Mouse (Mus musculus) intestine, embryonic 14.5 days (tissue): ENCODE results near the gene Mrpl20. TPM values are rescaled to one million over a fixed set of nuclear protein-coding genes. Genes with fewer than 3 reads are reported as not detected.
"Not testable (repeated sequence)": the region's sequence is repeated elsewhere in the genome, so short reads cannot be mapped to it uniquely, and the experiment has no call there.

Experiments used
- ATAC-seq: fragments of 200-750 bp; cut with Nextera tagmentation; replicated peaks from 2 replicates; pipeline ENCODE4 v1.8.0; 2017; ENCODE audit warnings: low read depth, moderate number of reproducible peaks, moderate TSS enrichment, moderate library complexity; ENCODE audit not compliant: low FRiP score, low TSS enrichment
- DNase-seq: peaks from one replicate; pipeline ENCODE4 v3.0.0-alpha.2; 2018; ENCODE audit warnings: low spot score
- H3K27ac ChIP-seq: fragments of 300-500 bp; sonication (generic); 2 replicates; pipeline ENCODE4 v1.5.1; 2014; ENCODE audit warnings: low read depth, mild to moderate bottlenecking, control low read depth
- H3K27me3 ChIP-seq: fragments of 300-500 bp; sonication (generic); replicated peaks from 2 replicates; pipeline ENCODE4 v1.6.1; 2014; ENCODE audit warnings: low read length, control low read depth; ENCODE audit not compliant: control insufficient read depth, insufficient read depth
- H3K36me3 ChIP-seq: fragments of 300-500 bp; sonication (generic); 2 replicates; pipeline ENCODE4 v1.6.1; 2014; ENCODE audit warnings: low read length, control low read depth; ENCODE audit not compliant: control insufficient read depth, insufficient read depth
- H3K4me1 ChIP-seq: fragments of 300-500 bp; sonication (generic); replicated peaks from 2 replicates; pipeline ENCODE4 v1.6.1; 2014; ENCODE audit warnings: low read length, control low read depth, mixed read lengths; ENCODE audit not compliant: control insufficient read depth, insufficient read depth
- H3K4me2 ChIP-seq: fragments of 300-500 bp; sonication (generic); 2 replicates; pipeline ENCODE4 v1.6.1; 2014; ENCODE audit warnings: low read length
- H3K4me3 ChIP-seq: fragments of 300-500 bp; sonication (generic); 2 replicates; pipeline ENCODE4 v1.5.1; 2014; ENCODE audit warnings: low read depth, low read length, control low read depth, mixed read lengths
- H3K9ac ChIP-seq: fragments of 300-500 bp; sonication (generic); 2 replicates; pipeline ENCODE4 v1.6.1; 2014; ENCODE audit warnings: mild to moderate bottlenecking, low read length
- H3K9me3 ChIP-seq: fragments of 300-500 bp; sonication (generic); 2 replicates; pipeline ENCODE4 v1.6.1; 2016; ENCODE audit warnings: low read length, control low read depth; ENCODE audit not compliant: control insufficient read depth
- WGBS: fragments of 180-500 bp; shearing (Covaris S2); extraction: QIAGEN DNeasy Blood & Tissue Kit; methylation state at CpG from one replicate; pipeline ENCODE4 v1.1.7; 2014; 5-methylcytosine and 5-hydroxymethylcytosine counted together
- polyA plus RNA-seq: library from polyadenylated mRNA; unstranded; fragments of >200 nt; fragmentation: Nextera tagmentation; extraction: Ambion mirVana; gene quantifications from 2 replicates; pipeline ENCODE4 v1.2.1, GENCODE M21; 2014

Mrpl20 gene
- polyA plus RNA-seq, 1 experiment from 2014 or later: 246 TPM

GRCm38 (mm10) chr4:155788300-155788699 is 14.4 kb upstream of the Mrpl20 start:
- Histone ChIP-seq H3K4me1 (peaks cover 6% of the 10 kb centered on the region), H3K4me3 (no peak overlapping the region), H3K36me3 (no peaks in the 10 kb centered on the region), H3K27me3 (no peaks in the 10 kb centered on the region), H3K27ac (no peak overlapping the region), H3K9ac (no peak overlapping the region), H3K9me3 (no peaks in the 10 kb centered on the region), H3K4me2 (no peak overlapping the region)
- DNase-seq: no peak
- WGBS: 67% methylated on average over 3 of the region's 3 CpGs
- no peak for ATAC-seq

- 80% methylated on average over 4 of the region's 4 CpGs for whole genome bisulfite sequencing
- not testable (repeated sequence) for H3K4me1 ChIP-seq, H3K9me3 ChIP-seq, H3K4me2 ChIP-seq, H3K27ac ChIP-seq, H3K9ac ChIP-seq, DNase-seq, ATAC-seq, H3K4me3 ChIP-seq, H3K36me3 ChIP-seq, H3K27me3 ChIP-seq
Observed at GRCm38 (mm10) chr4:155788833-155789232, 13.8 kb upstream of the Mrpl20 start.

GRCm38 (mm10) chr4:155790021-155790489 is 12.6 kb upstream of the Mrpl20 start, which contains the start of gene Ankrd65:
Gene Ankrd65 (plus strand): TSS chr4:155790439.
- no peaks in the 10 kb centered on the region for H3K9me3 ChIP-seq
- H3K9ac ChIP-seq: no peak within 1 kb of the TSS
- H3K27ac ChIP-seq: no peak within 1 kb of the TSS
- no peaks in the 10 kb centered on the region for H3K36me3 ChIP-seq
- WGBS: 82% methylated on average over 3 of the region's 3 CpGs
- no peaks in the 10 kb centered on the region for H3K27me3 ChIP-seq
- H3K4me2 ChIP-seq: no peak within 1 kb of the TSS
- DNase-seq (no peak), ATAC-seq (no peak)
- no peaks in the 10 kb centered on the region for H3K4me1 ChIP-seq
- no peak within 1 kb of the TSS for H3K4me3 ChIP-seq

GRCm38 (mm10) chr4:155790650-155791161 is 12.0 kb upstream of the Mrpl20 start:
- Histone ChIP-seq H3K4me1 (no peaks in the 10 kb centered on the region), H3K36me3 (no peaks in the 10 kb centered on the region), H3K27ac (no peak overlapping the region), H3K9me3 (no peaks in the 10 kb centered on the region), H3K4me2 (no peak overlapping the region), H3K27me3 (no peaks in the 10 kb centered on the region), H3K4me3 (no peak overlapping the region), H3K9ac (no peak overlapping the region)
- no peak for ATAC-seq
- WGBS: 61% methylated on average over 3 of the region's 3 CpGs
- no peak for DNase-seq

GRCm38 (mm10) chr4:155791240-155791933 is 11.3 kb upstream of the Mrpl20 start:
- Histone ChIP-seq H3K9me3 (no peaks in the 10 kb centered on the region), H3K27me3 (no peaks in the 10 kb centered on the region), H3K4me1 (no peaks in the 10 kb centered on the region), H3K4me2 (no peak overlapping the region), H3K27ac (no peak overlapping the region), H3K9ac (no peak overlapping the region), H3K36me3 (no peaks in the 10 kb centered on the region), H3K4me3 (no peak overlapping the region)
- ATAC-seq (no peak), DNase-seq (no peak)
- WGBS: 71% methylated on average over 24 of the region's 24 CpGs

- ATAC-seq (no peak), DNase-seq (no peak)
- Histone ChIP-seq H3K9ac (no peak overlapping the region), H3K36me3 (no peaks in the 10 kb centered on the region), H3K9me3 (no peaks in the 10 kb centered on the region), H3K4me1 (no peaks in the 10 kb centered on the region), H3K4me3 (no peak overlapping the region), H3K27me3 (no peaks in the 10 kb centered on the region), H3K4me2 (no peak overlapping the region), H3K27ac (no peak overlapping the region)
- WGBS: 63% methylated on average over 2 of the region's 2 CpGs
Observed at GRCm38 (mm10) chr4:155793730-155794129, 8.9 kb upstream of the Mrpl20 start.

- WGBS: 93% methylated on average over 1 of the region's 1 CpGs
- no peaks in the 10 kb centered on the region for H3K27me3 ChIP-seq
Observed at GRCm38 (mm10) chr4:155802075-155802474, 603 bp upstream of the Mrpl20 start.

GRCm38 (mm10) chr4:155803340-155804041 is 813 bp downstream of the Mrpl20 start:
- peaks cover 8% of the 10 kb centered on the region; the same call in 1 of the 2 replicates for H3K4me1 ChIP-seq
- peaks cover 31% of the 10 kb centered on the region for H3K36me3 ChIP-seq
- peak overlapping the region; percentile 82 for H3K4me2 ChIP-seq
- peak; percentile 99 for DNase-seq
- no peaks in the 10 kb centered on the region for H3K9me3 ChIP-seq
- peak overlapping the region; percentile 64 for H3K27ac ChIP-seq
- peak overlapping the region; percentile 99 for H3K4me3 ChIP-seq
- no peaks in the 10 kb centered on the region for H3K27me3 ChIP-seq
- ATAC-seq: peak; percentile 98
- peak overlapping the region; percentile 84 for H3K9ac ChIP-seq
- under 1% methylated on average over 58 of the region's 58 CpGs for WGBS

More at GRCm38 (mm10) chr4:155802075-155802474, 603 bp upstream of the Mrpl20 start:
- Histone ChIP-seq H3K36me3 (peaks cover 17% of the 10 kb centered on the region), H3K4me2 (no peak overlapping the region), H3K9ac (no peak overlapping the region), H3K4me3 (no peak overlapping the region), H3K4me1 (peaks cover 8% of the 10 kb centered on the region; the same call in 1 of the 2 replicates), H3K9me3 (no peaks in the 10 kb centered on the region), H3K27ac (no peak overlapping the region)
- no peak for ATAC-seq
- DNase-seq: no peak
